Mouse (Mus musculus) thymus, adult 2 months (tissue): ENCODE measurements around the gene Ifi35. TPM values are rescaled to one million over a fixed set of nuclear protein-coding genes. Genes with fewer than 3 reads are reported as not detected.
"Not testable (repeated sequence)": the region's sequence is repeated elsewhere in the genome, so short reads cannot be mapped to it uniquely, and the experiment has no call there.

Experiments used
- DNase-seq: peaks from one replicate; pipeline ENCODE4 v3.0.0; 2021
- H3K27ac ChIP-seq: fragments of 200-500 bp; 2 replicates; pipeline ENCODE4 v1.5.1; 2012; ENCODE audit warnings: low read length, control low read depth; ENCODE audit not compliant: control insufficient read depth, insufficient read depth
- H3K27me3 ChIP-seq: fragments of 200-500 bp; 2 replicates; pipeline ENCODE4 v1.6.1; 2012; ENCODE audit warnings: mild to moderate bottlenecking, low read length, moderate library complexity, mixed read lengths; ENCODE audit not compliant: control insufficient read depth, insufficient read depth
- H3K36me3 ChIP-seq: fragments of 200-500 bp; 2 replicates; pipeline ENCODE4 v1.6.1; 2012; ENCODE audit warnings: mild to moderate bottlenecking, low read length, moderate library complexity; ENCODE audit not compliant: control insufficient read depth, insufficient read depth
- H3K4me1 ChIP-seq: fragments of 200-500 bp; replicated peaks from 2 replicates; pipeline ENCODE4 v1.6.1; 2012; ENCODE audit warnings: low read length; ENCODE audit not compliant: control insufficient read depth, insufficient read depth
- H3K4me3 ChIP-seq: fragments of 200-500 bp; 2 replicates; pipeline ENCODE4 v1.5.1; 2012; ENCODE audit warnings: mild to moderate bottlenecking, low read length, control low read depth, moderate library complexity; ENCODE audit not compliant: control insufficient read depth, insufficient read depth
- CTCF ChIP-seq: fragments of 200-500 bp; IDR thresholded peaks from 2 replicates; pipeline ENCODE4 v1.5.1; 2012; ENCODE audit warnings: mild to moderate bottlenecking, control low read depth, low read length, moderate library complexity, borderline replicate concordance; ENCODE audit not compliant: control insufficient read depth, poor library complexity, insufficient read depth; ENCODE audit errors: extremely low read depth
- POLR2A ChIP-seq: fragments of 200-500 bp; IDR thresholded peaks from 2 replicates; pipeline ENCODE4 v1.6.1; 2012; ENCODE audit warnings: mild to moderate bottlenecking, low read length, control low read depth, moderate library complexity; ENCODE audit not compliant: control insufficient read depth, poor library complexity, insufficient read depth; ENCODE audit errors: extremely low read depth
- WGBS: fragments of 180-500 bp; shearing (Covaris S2); methylation state at CpG from one replicate; pipeline ENCODE4 v1.1.7; 2018; 5-methylcytosine and 5-hydroxymethylcytosine counted together
- polyA plus RNA-seq: library from polyadenylated mRNA; depleted of rRNA; stranded (reverse); fragments of >200 nt; gene quantifications from 2 replicates; pipeline ENCODE4 v1.2.3, GENCODE M21; 2012

The Ifi35 gene
- polyA plus RNA-seq, 1 experiment, result 83.6 TPM

- 94% methylated on average over 4 of the region's 4 CpGs for WGBS
- Histone ChIP-seq H3K36me3 (peaks cover 15% of the 10 kb centered on the region), H3K4me3 (no peak overlapping the region), H3K27ac (no peak overlapping the region), H3K27me3 (no peaks in the 10 kb centered on the region), H3K4me1 (peaks cover 2% of the 10 kb centered on the region; the same call in 1 of the 2 replicates)
- DNase-seq, result no peak
- TF ChIP-seq CTCF, result no peak
- TF ChIP-seq POLR2A, result no peak
Observed at GRCm38 (mm10) chr11:101435831-101436230, 12.4 kb upstream of the Ifi35 start.

DNA sequence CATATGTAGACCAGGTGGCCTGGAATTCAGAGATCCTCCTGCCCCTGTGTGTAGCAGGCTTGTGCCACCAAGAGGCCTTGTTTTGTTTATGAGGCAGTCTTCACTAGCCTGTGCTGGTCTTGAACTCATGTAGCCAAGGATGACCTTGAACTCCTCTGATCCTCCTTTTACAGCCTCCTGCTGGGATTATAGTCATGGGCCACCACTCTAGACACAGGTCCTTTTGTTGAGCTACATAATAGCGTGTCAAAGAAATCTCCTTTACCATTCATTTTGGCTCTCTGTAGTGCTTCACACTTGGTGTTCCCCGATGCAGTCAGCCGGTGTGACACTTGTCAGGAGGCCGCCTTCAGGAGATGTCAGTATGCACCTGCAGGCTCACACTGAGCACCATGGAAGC lies 11.3 kb upstream of the Ifi35 start:
- Histone ChIP-seq H3K27ac (no peak overlapping the region), H3K4me1 (peaks cover 2% of the 10 kb centered on the region; the same call in 1 of the 2 replicates), H3K4me3 (no peak overlapping the region), H3K27me3 (no peaks in the 10 kb centered on the region), H3K36me3 (peaks cover 10% of the 10 kb centered on the region)
- whole genome bisulfite sequencing, result 95% methylated on average over 4 of the region's 4 CpGs
- no peak for TF ChIP-seq POLR2A
- TF ChIP-seq CTCF, result no peak
- no peak for DNase-seq

- not testable (repeated sequence) for H3K27me3 ChIP-seq, H3K36me3 ChIP-seq, H3K27ac ChIP-seq, H3K4me1 ChIP-seq, DNase-seq, H3K4me3 ChIP-seq
- WGBS, result 66% methylated on average over 3 of the region's 3 CpGs
Observed at GRCm38 (mm10) chr11:101438006-101438405, 10.2 kb upstream of the Ifi35 start.

DNA sequence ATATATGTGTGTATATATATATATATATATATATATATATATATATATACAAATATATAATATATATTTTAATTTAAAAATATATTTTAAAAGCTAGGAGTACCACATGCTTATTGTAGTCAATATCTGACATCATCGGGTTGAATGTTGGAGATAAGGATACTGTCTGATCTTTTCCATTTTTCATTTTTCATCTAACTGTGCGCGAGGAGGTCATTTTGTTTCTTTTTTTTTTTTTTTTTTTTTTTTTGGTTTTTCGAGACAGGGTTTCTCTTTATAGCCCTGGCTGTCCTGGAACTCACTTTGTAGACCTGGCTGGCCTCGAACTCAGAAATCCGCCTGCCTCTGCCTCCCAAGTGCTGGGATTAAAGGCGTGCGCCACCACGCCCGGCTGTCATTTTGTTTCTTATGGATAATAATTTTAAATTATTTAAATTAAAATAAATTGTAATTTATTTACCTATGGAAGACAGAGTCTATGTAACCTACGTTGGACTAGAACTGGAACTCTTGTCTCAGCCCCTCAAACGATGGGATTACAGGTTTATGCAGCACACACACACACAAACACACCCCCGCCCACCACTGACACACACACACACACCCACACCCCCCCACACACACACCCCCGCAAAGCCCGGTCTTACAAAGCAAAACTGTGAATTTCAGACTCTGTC lies 6.6 kb upstream of the Ifi35 start:
- DNase-seq, H3K4me3 ChIP-seq, H3K27ac ChIP-seq, H3K4me1 ChIP-seq, H3K27me3 ChIP-seq: not testable (repeated sequence)
- H3K36me3 ChIP-seq, result peaks cover 19% of the 10 kb centered on the region
- WGBS, result 34% methylated on average over 15 of the region's 15 CpGs

DNA sequence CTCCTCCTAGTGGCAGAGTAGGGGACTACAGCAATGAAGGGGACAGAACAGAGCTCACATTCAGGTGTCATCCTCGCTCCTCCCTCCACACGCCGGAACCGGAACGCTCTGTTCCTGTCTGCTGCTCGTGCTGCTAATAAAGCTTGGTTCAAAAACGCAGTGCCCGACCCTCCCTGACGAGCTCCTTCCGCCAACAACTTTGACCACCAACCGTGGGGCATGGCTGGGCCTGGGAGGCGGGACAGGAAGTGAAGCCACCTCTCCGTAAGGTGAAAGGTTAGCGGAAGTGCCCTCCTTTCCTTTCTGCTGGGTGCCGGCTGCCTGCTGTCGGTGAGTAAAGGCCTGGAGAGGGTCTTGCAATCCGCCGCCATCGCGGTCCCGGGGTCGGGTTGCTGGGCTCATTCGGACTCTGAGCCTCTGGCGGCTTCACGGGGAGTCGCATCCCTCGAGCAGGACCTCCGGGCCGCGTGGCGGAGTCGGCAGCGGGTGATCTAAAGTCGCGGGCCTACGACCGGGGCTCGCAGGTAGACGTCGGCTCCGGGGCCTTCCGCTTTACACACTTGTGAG lies 6.0 kb upstream of the Ifi35 start, which contains the start of gene Rpl27:
Rpl27 (plus strand) TSS at position 172 of the 567 bp plus-strand sequence.
- H3K27me3 ChIP-seq, result no peaks in the 10 kb centered on the region

GRCm38 (mm10) chr11:101442760-101443159 lies 5.4 kb upstream of the Ifi35 start:
- peak overlapping the region; percentile 40; the same call in 1 of the 2 replicates for H3K27ac ChIP-seq
- peaks cover 19% of the 10 kb centered on the region for H3K36me3 ChIP-seq
- WGBS, result 1% methylated on average over 14 of the region's 14 CpGs
- H3K4me3 ChIP-seq, result peak overlapping the region; percentile 66
- no peak for DNase-seq
- TF ChIP-seq CTCF (no peak), POLR2A (no peak)
- peaks cover 4% of the 10 kb centered on the region for H3K4me1 ChIP-seq
- H3K27me3 ChIP-seq, result no peaks in the 10 kb centered on the region

More for the DNA sequence above, 6.0 kb upstream of the Ifi35 start, which contains the start of gene Rpl27:
- WGBS, result under 1% methylated on average over 42 of the region's 42 CpGs
- Histone ChIP-seq H3K36me3 (peaks cover 19% of the 10 kb centered on the region), H3K27ac (peak within 1 kb of the TSS; percentile 40), H3K4me3 (peak within 1 kb of the TSS; percentile 66), H3K4me1 (no peaks in the 10 kb centered on the region; the same call in 1 of the 2 replicates)
- TF ChIP-seq CTCF, result peak; percentile 62; the same call in 1 of the 2 replicates
- TF ChIP-seq POLR2A, result peak; percentile 91
- peak; percentile 97 for DNase-seq

GRCm38 (mm10) chr11:101446319-101446718 lies 1.9 kb upstream of the Ifi35 start:
- Histone ChIP-seq H3K4me1 (peaks cover 14% of the 10 kb centered on the region), H3K27ac (no peak overlapping the region), H3K36me3 (peaks cover 19% of the 10 kb centered on the region), H3K27me3 (no peaks in the 10 kb centered on the region), H3K4me3 (no peak overlapping the region)
- WGBS, result 93% methylated on average over 1 of the region's 1 CpGs
- TF ChIP-seq POLR2A, result no peak
- TF ChIP-seq CTCF, result no peak
- no peak for DNase-seq

GRCm38 (mm10) chr11:101446860-101447259 lies 1.3 kb upstream of the Ifi35 start:
- H3K27ac ChIP-seq, H3K27me3 ChIP-seq, H3K4me3 ChIP-seq, DNase-seq: not testable (repeated sequence)
- WGBS, result 89% methylated on average over 8 of the region's 8 CpGs
- Histone ChIP-seq H3K4me1 (peaks cover 14% of the 10 kb centered on the region), H3K36me3 (peaks cover 19% of the 10 kb centered on the region)
